Mouse (Mus musculus) G1E (cell line): ENCODE data around the gene Calhm1. TPM values are rescaled to one million over a fixed set of nuclear protein-coding genes. Genes with fewer than 3 reads are reported as not detected.
"Not testable (repeated sequence)": the region's sequence is repeated elsewhere in the genome, so short reads cannot be mapped to it uniquely, and the experiment has no call there.

Source experiments
- ATAC-seq: 2 replicates; pipeline ENCODE4 v1.8.0; 2016; ENCODE audit warnings: mild to moderate bottlenecking; ENCODE audit not compliant: insufficient number of reproducible peaks, poor library complexity, low FRiP score, severe bottlenecking; ENCODE audit errors: extremely low read depth
- DNase-seq: peaks from one replicate; pipeline ENCODE4 v3.0.0; 2012; ENCODE audit warnings: low spot score
- H3K27me3 ChIP-seq: 2 replicates; pipeline ENCODE4 v1.6.1; 2012; ENCODE audit warnings: mild to moderate bottlenecking, low read length, inconsistent platforms; ENCODE audit not compliant: insufficient read depth
- H3K36me3 ChIP-seq: replicated peaks from 2 replicates; pipeline ENCODE3; 2012; ENCODE audit warnings: mild to moderate bottlenecking, inconsistent platforms
- H3K4me1 ChIP-seq: 2 replicates; pipeline ENCODE4 v1.6.1; 2012; ENCODE audit warnings: low read depth, low read length, inconsistent platforms, mixed read lengths; ENCODE audit not compliant: insufficient read depth
- H3K4me3 ChIP-seq: 2 replicates; pipeline ENCODE4 v1.5.1; 2012; ENCODE audit warnings: low read depth, mild to moderate bottlenecking, inconsistent platforms, low read length, moderate library complexity, mixed read lengths
- H3K9me3 ChIP-seq: replicated peaks from 2 replicates; pipeline ENCODE4 v1.6.1; 2012; ENCODE audit warnings: inconsistent platforms
- CTCF ChIP-seq: IDR thresholded peaks from 2 replicates; pipeline ENCODE4 v1.5.1; 2012; ENCODE audit warnings: low read depth, low read length, inconsistent platforms, mixed read lengths
- GATA1 ChIP-seq: IDR thresholded peaks from 2 replicates; pipeline ENCODE4 v1.6.1; 2012; ENCODE audit warnings: borderline replicate concordance, low read length, inconsistent platforms, mixed read lengths
- GATA2 ChIP-seq: IDR thresholded peaks from 2 replicates; pipeline ENCODE4 v1.6.1; 2012; ENCODE audit warnings: low read depth, low read length, inconsistent platforms, borderline replicate concordance
- POLR2AphosphoS5 ChIP-seq: IDR thresholded peaks from 2 replicates; pipeline ENCODE4 v1.6.1; 2012; ENCODE audit warnings: low read depth, low read length, inconsistent platforms; ENCODE audit not compliant: insufficient replicate concordance
- TAL1 ChIP-seq: conservative IDR thresholded peaks from 2 replicates; pipeline ENCODE4 v1.6.1; 2012; ENCODE audit warnings: low read depth, low read length, inconsistent platforms, mixed read lengths
- polyA plus RNA-seq: library from polyadenylated mRNA; stranded (reverse); fragments of >175 nt; gene quantifications from 2 replicates; pipeline ENCODE4 v1.2.3, GENCODE M21; 2012
- total RNA-seq, 2 experiments: library from RNA; stranded (forward) in 1 of 2; stranded (reverse) in 1 of 2; fragments of 200-1000 nt in 1 of 2; fragments of >200 nt in 1 of 2; fragmentation: Nextera tagmentation in 1 of 2; gene quantifications; 2 replicates each; pipeline ENCODE4 v1.2.3; 2014 to 2017

The Calhm1 gene
- total and polyA plus RNA-seq, 3 experiments, result not detected

GRCm38 (mm10) chr19:47153767-47154166, 9.7 kb upstream of the Calhm1 start:
- Histone ChIP-seq H3K4me1 (no peaks in the 10 kb centered on the region; the same call in 1 of the 2 replicates), H3K27me3 (peaks cover 46% of the 10 kb centered on the region), H3K36me3 (no peaks in the 10 kb centered on the region), H3K4me3 (no peak overlapping the region), H3K9me3 (no peaks in the 10 kb centered on the region)
- TF ChIP-seq TAL1 (no peak), POLR2AphosphoS5 (no peak), GATA2 (no peak), CTCF (no peak), GATA1 (no peak)
- DNase-seq (no peak), ATAC-seq (no peak)

- ATAC-seq (no peak), DNase-seq (no peak)
- Histone ChIP-seq H3K4me3 (no peak overlapping the region), H3K4me1 (no peaks in the 10 kb centered on the region), H3K36me3 (no peaks in the 10 kb centered on the region), H3K27me3 (peaks cover 50% of the 10 kb centered on the region), H3K9me3 (no peaks in the 10 kb centered on the region)
- no peak for TF ChIP-seq POLR2AphosphoS5
- no peak for TF ChIP-seq GATA2
- no peak for TF ChIP-seq TAL1
- TF ChIP-seq CTCF, result no peak
- no peak for TF ChIP-seq GATA1
Measured at GRCm38 (mm10) chr19:47152062-47152369, 8.0 kb upstream of the Calhm1 start.

- no peaks in the 10 kb centered on the region for H3K9me3 ChIP-seq
- DNase-seq (no peak), ATAC-seq (no peak)
Measured at GRCm38 (mm10) chr19:47151332-47152061, 7.4 kb upstream of the Calhm1 start.

GRCm38 (mm10) chr19:47149854-47150253, 5.8 kb upstream of the Calhm1 start:
- Histone ChIP-seq H3K4me1 (no peaks in the 10 kb centered on the region), H3K36me3 (no peaks in the 10 kb centered on the region), H3K4me3 (no peak overlapping the region), H3K27me3 (peaks cover 46% of the 10 kb centered on the region), H3K9me3 (no peaks in the 10 kb centered on the region)
- DNase-seq (no peak), ATAC-seq (no peak)
- TF ChIP-seq POLR2AphosphoS5 (no peak), TAL1 (no peak), GATA1 (no peak), CTCF (no peak), GATA2 (no peak)

More at GRCm38 (mm10) chr19:47151332-47152061, 7.4 kb upstream of the Calhm1 start:
- peaks cover 47% of the 10 kb centered on the region for H3K27me3 ChIP-seq
- H3K36me3 ChIP-seq, result no peaks in the 10 kb centered on the region
- H3K4me3 ChIP-seq, result no peak overlapping the region
- no peaks in the 10 kb centered on the region for H3K4me1 ChIP-seq
- TF ChIP-seq GATA2 (no peak), GATA1 (no peak), TAL1 (no peak), POLR2AphosphoS5 (no peak), CTCF (no peak)

- no peak for ATAC-seq
- Histone ChIP-seq H3K27me3 (peaks cover 47% of the 10 kb centered on the region), H3K9me3 (no peaks in the 10 kb centered on the region), H3K4me1 (no peaks in the 10 kb centered on the region), H3K4me3 (no peak overlapping the region), H3K36me3 (no peaks in the 10 kb centered on the region)
- TF ChIP-seq GATA1 (no peak), GATA2 (no peak), CTCF (no peak), TAL1 (no peak), POLR2AphosphoS5 (no peak)
- no peak for DNase-seq
Measured at GRCm38 (mm10) chr19:47148267-47148847, 4.3 kb upstream of the Calhm1 start.

GRCm38 (mm10) chr19:47142438-47142837, 1.6 kb downstream of the Calhm1 start:
- H3K9me3 ChIP-seq, result no peaks in the 10 kb centered on the region
- peaks cover 50% of the 10 kb centered on the region for H3K27me3 ChIP-seq
- DNase-seq (no peak), ATAC-seq (no peak)
- no peaks in the 10 kb centered on the region for H3K36me3 ChIP-seq
- H3K4me3 ChIP-seq, result no peak overlapping the region
- peaks cover 21% of the 10 kb centered on the region for H3K4me1 ChIP-seq
- TF ChIP-seq CTCF (no peak), GATA1 (no peak), GATA2 (no peak), TAL1 (no peak), POLR2AphosphoS5 (no peak)

GRCm38 (mm10) chr19:47139611-47140010, 4.4 kb downstream of the Calhm1 start:
- H3K27me3 ChIP-seq, result peaks cover 51% of the 10 kb centered on the region
- not testable (repeated sequence) for H3K4me3 ChIP-seq, H3K36me3 ChIP-seq, H3K9me3 ChIP-seq, DNase-seq, ATAC-seq
- H3K4me1 ChIP-seq, result peaks cover 43% of the 10 kb centered on the region
